Mouse (Mus musculus) left cerebral cortex, postnatal 4 days (tissue): ENCODE measurements around the gene Med12. TPM values are rescaled to one million over a fixed set of nuclear protein-coding genes. Genes with fewer than 3 reads are reported as not detected.
"Not testable (repeated sequence)": the region's sequence is repeated elsewhere in the genome, so short reads cannot be mapped to it uniquely, and the experiment has no call there.

Experiments
- DNase-seq: peaks from one replicate; pipeline ENCODE4 v3.0.0-alpha.2; 2022
- intact Hi-C: fragments of 180-260 bp; cut with DNase I; formaldehyde crosslinking; loops from one replicate; pipeline ENCODE4 v1.15.1; 2025
- total RNA-seq, 2 experiments: library from RNA; stranded (reverse); gene quantifications; 2 replicates each; pipeline ENCODE4 v1.2.3; 2021

Gene Med12
- total RNA-seq, 2 experiments from 2014 or later = 41.6 to 42.8 TPM

DNA sequence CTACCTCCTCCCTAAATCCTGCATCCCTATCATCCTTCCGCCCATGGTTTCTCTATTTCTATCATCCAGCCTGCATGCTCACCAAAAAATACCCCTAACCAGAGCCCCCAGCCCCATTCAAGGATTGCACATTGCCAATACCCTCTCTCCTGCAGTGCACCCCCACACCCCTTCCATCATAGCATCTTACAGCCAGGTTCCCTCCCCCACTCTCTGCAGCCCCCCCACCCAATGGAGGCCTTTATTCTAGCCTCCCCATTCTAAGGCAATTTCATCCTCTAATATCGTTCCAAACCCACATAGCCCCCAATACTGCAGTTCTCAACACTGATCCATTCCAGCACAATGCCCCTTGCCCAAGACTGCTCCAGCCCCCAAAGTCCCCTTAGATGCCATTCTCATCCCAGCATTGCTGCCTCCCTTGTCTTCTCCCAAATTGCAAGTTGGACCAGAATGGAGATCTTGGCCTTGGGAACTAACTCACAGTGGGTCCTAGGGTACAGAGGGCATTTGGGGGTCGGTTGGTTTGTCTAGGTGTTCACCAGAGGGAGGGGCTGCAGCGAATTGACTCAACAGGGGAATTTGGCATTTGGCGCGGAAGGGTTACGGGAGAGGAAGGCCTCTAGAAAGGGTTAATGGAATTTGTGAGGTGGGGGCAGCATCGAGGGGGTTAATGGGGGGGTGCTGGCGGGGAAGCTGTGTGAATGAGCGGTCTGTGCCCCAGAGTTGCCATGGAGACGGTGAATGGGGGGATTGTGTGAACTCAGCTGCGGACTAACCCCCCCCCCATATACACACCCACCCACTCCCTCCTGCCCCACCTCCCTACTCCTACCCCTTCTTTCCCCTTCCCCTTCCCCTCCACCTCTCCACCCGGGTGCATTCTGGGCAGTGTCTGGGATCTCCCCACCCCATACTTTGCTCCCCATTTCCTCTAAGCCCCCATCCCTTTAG is 25.9 kb downstream of the Med12 start:
- intact Hi-C loops = no loop called here

GRCm38 (mm10) chrX:101300427-101301030 is 26.7 kb downstream of the Med12 start:
- intact Hi-C loops = no loop called here
- DNase-seq = peak; percentile 47

More for the DNA sequence above, 25.9 kb downstream of the Med12 start:
- peak; percentile 48 for DNase-seq

GRCm38 (mm10) chrX:101301654-101302053 is 27.8 kb downstream of the Med12 start:
- intact Hi-C loops = no loop called here
- DNase-seq = no peak

GRCm38 (mm10) chrX:101304646-101305045 is 30.8 kb downstream of the Med12 start:
- peak; percentile 35 for DNase-seq
- intact Hi-C loops = no loop called here

DNA sequence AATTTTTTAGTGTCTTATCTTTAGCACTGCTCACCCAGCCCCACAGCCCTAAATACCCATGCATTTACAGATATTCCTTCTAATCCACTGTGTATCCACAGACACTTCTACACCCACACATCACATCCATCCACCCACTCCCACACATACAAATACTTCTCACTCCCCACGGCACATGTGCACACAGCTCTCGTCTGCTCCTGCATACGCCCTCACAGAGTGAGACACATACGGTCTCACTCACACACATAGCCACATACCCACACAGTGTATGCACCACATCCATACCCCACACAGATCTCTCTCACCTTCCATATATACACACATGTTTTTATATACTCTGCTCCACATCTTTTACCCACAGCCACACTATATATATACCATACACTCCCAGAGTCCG is 35.5 kb downstream of the Med12 start:
- intact Hi-C loops = no loop called here
- DNase-seq = no peak

- DNase-seq = peak; percentile 38
- intact Hi-C loops = no loop called here
Observed at GRCm38 (mm10) chrX:101313625-101314359, 40.0 kb downstream of the Med12 start.

DNA sequence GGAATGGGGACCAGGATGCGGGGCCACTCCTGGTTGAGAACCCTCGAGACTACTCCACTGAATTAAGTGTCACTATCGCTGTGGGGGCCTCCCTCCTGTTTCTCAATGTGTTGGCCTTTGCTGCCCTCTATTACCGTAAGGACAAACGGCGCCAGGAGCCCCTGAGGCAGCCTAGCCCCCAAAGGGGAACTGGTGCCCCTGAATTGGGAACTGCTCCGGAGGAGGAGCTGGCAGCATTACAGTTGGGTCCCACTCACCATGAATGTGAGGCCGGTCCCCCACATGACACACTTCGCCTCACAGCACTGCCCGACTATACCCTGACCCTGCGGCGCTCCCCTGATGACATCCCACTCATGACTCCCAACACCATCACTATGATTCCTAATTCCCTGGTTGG is 45.9 kb downstream of the Med12 start:
- intact Hi-C loops = no loop called here
- DNase-seq = no peak

- intact Hi-C loops = no loop called here
- DNase-seq = no peak
Observed at GRCm38 (mm10) chrX:101325989-101326899, 52.4 kb downstream of the Med12 start.

GRCm38 (mm10) chrX:101329372-101330028 is 55.7 kb downstream of the Med12 start:
- intact Hi-C loops = loop anchor here (5.0 kb wide), 1 partner anchor 197 kb away; no protein-coding TSS in a partner anchor

GRCm38 (mm10) chrX:101332031-101332374 is 58.2 kb downstream of the Med12 start:
- intact Hi-C loops = loop anchor here (5.0 kb wide), 1 partner anchor 200 kb away; no protein-coding TSS in a partner anchor
- DNase-seq = no peak

More at GRCm38 (mm10) chrX:101329372-101330028, 55.7 kb downstream of the Med12 start:
- DNase-seq = peak; percentile 57

- intact Hi-C loops = loop anchor here (5.0 kb wide), 1 partner anchor 200 kb away; no protein-coding TSS in a partner anchor
- peak; percentile 89 for DNase-seq
Observed at GRCm38 (mm10) chrX:101332375-101333211, 58.8 kb downstream of the Med12 start.

GRCm38 (mm10) chrX:101334606-101335005 is 60.8 kb downstream of the Med12 start:
- intact Hi-C loops = loop anchor here (5.0 kb wide), 1 partner anchor 202 kb away; no protein-coding TSS in a partner anchor
- peak; percentile 14 for DNase-seq

DNA sequence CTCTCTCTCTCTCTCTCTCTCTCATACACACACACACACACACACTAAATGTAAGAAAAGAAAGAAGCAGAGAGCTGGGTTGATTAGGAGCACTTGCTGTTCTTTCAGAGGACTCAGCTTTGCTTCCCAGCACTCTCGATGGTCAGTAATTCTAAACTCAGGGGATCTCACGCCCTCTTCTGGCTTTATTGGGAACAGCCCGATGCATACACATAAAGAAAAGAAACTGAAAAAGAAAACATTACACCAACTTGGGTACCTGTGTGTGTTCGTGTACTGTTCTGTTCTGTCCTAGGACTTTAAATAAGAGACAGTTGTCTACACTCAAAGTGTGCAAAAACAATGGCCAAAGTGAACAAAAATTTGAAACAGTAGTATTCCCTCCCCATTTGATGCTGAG is 64.8 kb downstream of the Med12 start:
- DNase-seq = no peak
- intact Hi-C loops = no loop called here

DNA sequence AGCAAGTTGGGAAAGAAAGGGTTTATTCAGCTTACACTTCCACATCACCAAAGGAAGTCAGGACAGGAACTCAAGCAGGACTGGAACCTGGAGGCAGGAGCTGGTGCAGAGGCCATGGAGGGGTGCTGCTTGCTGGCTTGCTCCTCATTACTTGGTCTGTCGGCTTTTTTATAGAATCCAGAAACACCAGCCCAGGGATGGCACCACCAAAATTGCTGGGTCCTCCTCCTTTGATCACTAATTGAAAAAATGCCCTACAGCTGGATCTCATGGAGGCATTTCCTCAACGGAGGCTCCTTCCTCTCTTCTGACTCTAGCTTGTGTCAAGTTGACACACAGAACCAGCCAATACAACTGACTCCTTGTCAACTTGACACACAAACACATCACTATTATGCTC is 69.0 kb downstream of the Med12 start:
- intact Hi-C loops, DNase-seq: not testable (repeated sequence)

- intact Hi-C loops = no loop called here
- DNase-seq = no peak
Observed at GRCm38 (mm10) chrX:101345456-101345855, 71.6 kb downstream of the Med12 start.

DNA sequence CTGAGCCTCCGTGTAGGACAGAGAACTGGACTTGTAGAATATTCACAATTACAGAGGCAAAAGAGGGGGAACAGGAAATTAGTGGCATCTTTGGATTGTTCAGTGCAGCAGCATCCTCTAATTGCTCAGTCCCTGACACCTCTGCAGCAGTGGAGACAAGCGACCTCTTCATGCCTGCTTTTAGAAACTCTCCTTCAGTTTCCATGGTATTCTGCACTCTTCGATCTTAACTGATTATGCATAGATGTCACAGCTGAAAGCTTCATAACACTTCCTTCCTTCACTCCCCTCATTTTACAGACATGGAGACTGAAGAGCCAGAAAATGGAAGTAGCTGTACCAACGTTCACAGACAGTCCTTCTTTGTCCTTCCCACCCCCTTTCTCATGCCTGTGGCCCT is 72.6 kb downstream of the Med12 start:
- DNase-seq = no peak
- intact Hi-C loops = no loop called here
